Mouse (Mus musculus) limb, embryonic 13.5 days (tissue): Measurements from ENCODE around the gene Clock. TPM values are rescaled to one million over a fixed set of nuclear protein-coding genes. Genes with fewer than 3 reads are reported as not detected.

Source experiments
- ATAC-seq: fragments of 200-750 bp; cut with Nextera tagmentation; 2 replicates; pipeline ENCODE4 v1.8.0; 2017; ENCODE audit warnings: low read depth, moderate number of reproducible peaks, moderate TSS enrichment; ENCODE audit not compliant: low FRiP score
- H3K27ac ChIP-seq: fragments of 300-500 bp; sonication (generic); 2 replicates; pipeline ENCODE4 v1.5.1; 2015; ENCODE audit warnings: inconsistent platforms, mild to moderate bottlenecking, moderate library complexity
- H3K27me3 ChIP-seq: fragments of 300-500 bp; sonication (generic); 2 replicates; pipeline ENCODE4 v1.6.1; 2015; ENCODE audit warnings: mild to moderate bottlenecking, inconsistent platforms
- H3K36me3 ChIP-seq: fragments of 300-500 bp; sonication (generic); 2 replicates; pipeline ENCODE4 v1.6.1; 2015; ENCODE audit warnings: inconsistent platforms, mild to moderate bottlenecking, moderate library complexity
- H3K4me1 ChIP-seq: fragments of 300-500 bp; sonication (generic); 2 replicates; pipeline ENCODE4 v1.6.1; 2015; ENCODE audit warnings: inconsistent platforms
- H3K4me2 ChIP-seq: fragments of 300-500 bp; sonication (generic); replicated peaks from 2 replicates; pipeline ENCODE4 v1.6.1; 2015; ENCODE audit warnings: inconsistent platforms, mild to moderate bottlenecking, moderate library complexity
- H3K4me3 ChIP-seq: fragments of 300-500 bp; sonication (generic); 2 replicates; pipeline ENCODE4 v1.5.1; 2015; ENCODE audit warnings: moderate library complexity, mild to moderate bottlenecking, inconsistent platforms
- H3K9ac ChIP-seq: fragments of 300-500 bp; sonication (generic); 2 replicates; pipeline ENCODE4 v1.6.1; 2015; ENCODE audit warnings: mild to moderate bottlenecking, inconsistent platforms
- H3K9me3 ChIP-seq: fragments of 300-500 bp; sonication (generic); 2 replicates; pipeline ENCODE4 v1.6.1; 2016; ENCODE audit warnings: inconsistent platforms
- WGBS: fragments of 180-500 bp; shearing (Covaris S2); methylation state at CpG from one replicate; pipeline ENCODE4 v1.1.7; 2015; 5-methylcytosine and 5-hydroxymethylcytosine counted together
- polyA plus RNA-seq: library from polyadenylated mRNA; unstranded; fragments of >200 nt; fragmentation: Nextera tagmentation; extraction: Ambion mirVana; gene quantifications from 2 replicates; pipeline ENCODE4 v1.2.1, GENCODE M21; 2015

The Clock gene
- polyA plus RNA-seq, 1 experiment from 2014 or later = 13.9 TPM

DNA sequence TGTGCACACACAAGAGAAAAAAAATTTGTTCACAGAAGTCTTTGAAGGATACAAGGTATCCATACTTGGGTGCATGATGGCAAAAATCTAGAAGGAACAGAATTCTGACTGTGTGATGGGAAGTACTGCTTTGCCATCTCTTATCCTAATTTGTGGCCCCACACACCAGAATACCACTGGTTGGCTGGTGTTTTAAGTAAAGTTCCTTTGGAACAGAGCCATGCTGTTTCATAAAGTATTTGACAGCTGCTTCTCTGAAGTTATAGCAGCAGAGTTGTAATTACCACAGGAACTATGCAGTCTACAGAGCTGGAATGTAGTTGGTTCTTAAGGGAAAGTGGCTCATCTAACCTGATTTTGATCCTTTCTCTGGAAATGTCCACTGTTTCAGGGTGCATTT, 111.5 kb downstream of the Clock start:
- Histone ChIP-seq H3K4me1 (peaks cover 16% of the 10 kb centered on the region), H3K9ac (no peak overlapping the region), H3K4me2 (no peak overlapping the region), H3K27me3 (no peaks in the 10 kb centered on the region), H3K27ac (no peak overlapping the region), H3K9me3 (no peaks in the 10 kb centered on the region), H3K36me3 (peaks cover 41% of the 10 kb centered on the region), H3K4me3 (no peak overlapping the region)
- ATAC-seq = no peak

DNA sequence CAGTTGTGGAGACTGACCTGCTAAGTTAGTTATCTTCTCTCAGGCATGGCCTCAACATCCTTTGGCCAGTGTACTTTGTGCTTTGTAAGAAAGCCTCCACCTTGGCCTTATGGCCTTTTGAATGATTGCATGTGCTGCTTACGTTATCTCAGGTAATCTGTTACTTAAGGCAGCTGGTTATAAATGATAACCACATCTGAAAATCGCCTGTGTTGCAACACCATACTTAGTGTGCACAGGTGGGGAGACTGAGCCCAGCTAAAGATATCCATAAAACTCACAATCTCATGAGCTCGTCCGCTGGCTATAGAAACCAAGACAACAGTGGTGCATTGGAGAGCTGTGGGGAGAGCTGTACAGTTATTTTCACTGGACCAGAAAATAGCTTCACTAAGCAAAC, 114.0 kb downstream of the Clock start:
- Histone ChIP-seq H3K9me3 (no peaks in the 10 kb centered on the region), H3K27ac (no peak overlapping the region), H3K27me3 (no peaks in the 10 kb centered on the region), H3K36me3 (peaks cover 39% of the 10 kb centered on the region), H3K4me1 (peaks cover 34% of the 10 kb centered on the region), H3K9ac (no peak overlapping the region), H3K4me2 (no peak overlapping the region), H3K4me3 (no peak overlapping the region)
- 85% methylated on average over 4 of the region's 4 CpGs for WGBS
- ATAC-seq = no peak

DNA sequence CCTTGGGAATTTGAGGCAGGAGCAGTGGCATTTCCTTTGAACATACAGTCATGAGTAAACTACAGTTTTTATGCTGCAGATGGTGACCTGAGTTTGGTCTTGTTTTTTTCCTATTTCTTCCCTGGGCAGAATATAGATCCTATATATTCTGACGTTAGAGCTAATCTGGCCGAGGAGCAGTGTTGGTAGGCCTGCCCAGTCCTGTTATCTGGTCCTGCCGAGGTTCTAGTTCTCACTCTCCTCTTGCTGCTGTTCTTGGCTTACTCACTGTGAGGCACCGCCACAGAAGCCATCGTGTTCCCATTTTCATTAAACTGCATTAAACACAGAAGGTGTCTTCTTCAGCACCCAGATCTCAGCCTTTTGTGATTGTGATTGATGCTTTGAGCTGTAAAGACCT, 116.7 kb downstream of the Clock start:
- H3K9me3 ChIP-seq = no peaks in the 10 kb centered on the region
- no peaks in the 10 kb centered on the region for H3K27me3 ChIP-seq
- ATAC-seq = no peak
- no peak overlapping the region for H3K9ac ChIP-seq
- H3K4me2 ChIP-seq = no peak overlapping the region
- H3K4me3 ChIP-seq = no peak overlapping the region
- H3K27ac ChIP-seq = no peak overlapping the region
- peaks cover 42% of the 10 kb centered on the region for H3K4me1 ChIP-seq
- WGBS = 86% methylated on average over 5 of the region's 5 CpGs
- H3K36me3 ChIP-seq = peaks cover 28% of the 10 kb centered on the region

DNA sequence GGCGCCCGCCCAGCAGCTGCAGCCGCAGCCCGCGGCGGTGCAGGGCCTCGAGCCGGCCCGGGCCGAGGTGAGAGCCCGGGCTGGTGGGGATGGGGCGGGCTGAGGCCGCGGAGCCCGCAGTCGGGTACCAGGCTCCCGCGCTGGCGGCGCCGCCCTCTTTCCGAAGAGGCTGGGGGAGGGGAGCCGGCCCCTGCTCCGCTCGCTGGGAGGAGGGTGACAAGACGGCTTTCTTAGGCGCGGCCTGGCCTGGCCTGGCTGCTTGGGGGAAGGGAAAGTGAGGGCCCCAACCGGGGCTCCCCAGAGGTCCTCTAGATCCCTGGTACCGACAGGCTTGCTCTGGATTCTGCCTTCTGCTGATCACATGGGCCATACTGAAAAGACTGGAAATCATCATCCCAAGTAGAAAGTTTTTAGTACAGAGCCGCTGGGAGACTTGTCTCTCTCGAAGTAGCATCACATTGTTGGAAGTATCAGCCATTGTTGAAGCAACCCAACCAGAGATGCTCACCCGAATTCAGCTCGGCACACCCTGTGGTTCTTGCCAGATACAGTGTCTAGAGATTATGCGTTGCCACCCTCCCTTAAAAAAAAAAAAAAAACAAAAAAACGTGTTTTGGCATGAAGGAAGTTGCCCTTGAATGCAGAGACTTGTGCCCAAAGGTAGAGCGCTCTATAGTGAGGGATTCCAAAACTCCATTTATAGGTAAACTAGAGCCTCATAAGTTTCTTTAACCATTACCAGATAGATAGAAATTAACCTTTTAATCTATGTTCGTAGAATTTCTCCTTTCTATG, 120.1 kb downstream of the Clock start:
- Histone ChIP-seq H3K9ac (peak overlapping the region; percentile 96), H3K27me3 (no peaks in the 10 kb centered on the region), H3K4me2 (peak overlapping the region; percentile 75), H3K27ac (peak overlapping the region; percentile 97), H3K9me3 (no peaks in the 10 kb centered on the region), H3K4me1 (peaks cover 45% of the 10 kb centered on the region), H3K36me3 (peaks cover 11% of the 10 kb centered on the region; the same call in 1 of the 2 replicates), H3K4me3 (peak overlapping the region; percentile 97)
- WGBS = 4% methylated on average over 38 of the region's 38 CpGs
- peak; percentile 80 for ATAC-seq

DNA sequence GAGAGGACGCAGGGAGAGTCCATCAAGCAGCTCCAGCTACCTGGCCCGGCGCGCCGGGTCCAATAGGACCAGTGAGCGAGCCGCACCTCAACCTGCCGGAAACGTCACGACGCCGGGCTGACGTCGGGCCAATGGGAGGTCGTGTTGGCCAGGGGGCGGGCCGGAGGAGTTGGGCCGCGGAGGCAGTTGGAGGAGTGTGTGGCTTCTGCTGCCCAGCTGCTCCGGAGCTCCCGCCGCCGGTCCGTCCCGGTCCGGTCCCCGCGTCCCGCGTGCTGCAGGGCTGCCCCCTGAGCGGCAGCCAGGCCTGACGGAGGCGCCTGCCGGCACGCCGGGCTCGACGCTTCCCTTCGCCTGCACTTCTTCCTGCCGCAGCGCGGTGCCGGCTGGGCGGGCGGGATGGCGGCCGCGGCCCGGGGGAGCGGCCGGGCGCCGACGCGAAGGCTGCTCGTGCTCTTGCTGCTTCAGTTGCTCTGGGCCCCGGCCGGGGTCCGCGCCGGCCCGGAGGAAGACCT, 120.8 kb downstream of the Clock start, which contains the start of gene Tmem165:
TSS of gene Tmem165 (plus strand) at position 131 of the 512 bp plus-strand sequence.
- Histone ChIP-seq H3K4me1 (peaks cover 45% of the 10 kb centered on the region), H3K9me3 (no peaks in the 10 kb centered on the region), H3K4me3 (peak within 1 kb of the TSS; percentile 97), H3K4me2 (peak within 1 kb of the TSS; percentile 75), H3K9ac (peak within 1 kb of the TSS; percentile 96), H3K36me3 (peaks cover 11% of the 10 kb centered on the region; the same call in 1 of the 2 replicates), H3K27me3 (no peaks in the 10 kb centered on the region), H3K27ac (peak within 1 kb of the TSS; percentile 97)
- WGBS = under 1% methylated on average over 45 of the region's 62 CpGs
- peak; percentile 96 for ATAC-seq

DNA sequence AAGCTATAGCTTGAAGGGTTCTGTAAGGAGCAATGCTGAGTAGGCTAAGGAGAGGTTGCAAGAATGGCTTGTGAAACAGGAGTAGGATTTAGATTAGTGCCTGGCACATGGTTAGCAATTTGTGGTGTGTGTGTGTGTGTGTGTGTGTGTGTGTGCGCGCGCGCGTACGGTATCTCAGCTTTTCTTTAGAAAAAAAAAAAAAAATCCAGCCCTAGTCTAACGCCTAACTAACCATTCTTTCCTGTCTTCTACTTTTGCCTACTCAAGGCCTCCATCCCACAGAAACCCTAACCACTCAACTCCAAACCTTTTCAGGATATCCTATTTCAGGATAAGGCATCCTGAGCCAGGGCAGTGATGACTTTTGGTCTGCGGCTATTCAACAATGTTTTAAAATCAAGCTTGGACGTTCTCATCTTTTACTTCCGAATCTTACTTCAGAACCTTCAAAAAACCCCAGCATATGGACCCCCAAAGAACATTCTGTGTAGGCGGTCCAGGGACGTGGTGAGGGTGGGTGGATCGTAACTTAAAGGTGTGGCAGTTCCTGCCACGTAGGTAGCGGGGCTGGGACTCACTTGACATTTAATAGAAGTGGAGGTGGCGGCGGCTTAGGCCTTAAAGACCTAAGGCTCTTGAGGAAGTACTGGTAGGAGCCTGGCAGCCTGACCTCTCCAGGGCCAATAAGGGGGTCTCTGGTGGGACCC, 121.4 kb downstream of the Clock start:
- ATAC-seq = no peak; the same call in 1 of the 2 replicates
- H3K4me2 ChIP-seq = peak overlapping the region; percentile 75
- peak overlapping the region; percentile 97 for H3K4me3 ChIP-seq
- H3K27me3 ChIP-seq = no peaks in the 10 kb centered on the region
- peak overlapping the region; percentile 97; the same call in 1 of the 2 replicates for H3K27ac ChIP-seq
- 36% methylated on average over 17 of the region's 17 CpGs for WGBS
- peaks cover 45% of the 10 kb centered on the region for H3K4me1 ChIP-seq
- H3K36me3 ChIP-seq = peaks cover 11% of the 10 kb centered on the region; the same call in 1 of the 2 replicates
- peak overlapping the region; percentile 96 for H3K9ac ChIP-seq
- H3K9me3 ChIP-seq = no peaks in the 10 kb centered on the region

DNA sequence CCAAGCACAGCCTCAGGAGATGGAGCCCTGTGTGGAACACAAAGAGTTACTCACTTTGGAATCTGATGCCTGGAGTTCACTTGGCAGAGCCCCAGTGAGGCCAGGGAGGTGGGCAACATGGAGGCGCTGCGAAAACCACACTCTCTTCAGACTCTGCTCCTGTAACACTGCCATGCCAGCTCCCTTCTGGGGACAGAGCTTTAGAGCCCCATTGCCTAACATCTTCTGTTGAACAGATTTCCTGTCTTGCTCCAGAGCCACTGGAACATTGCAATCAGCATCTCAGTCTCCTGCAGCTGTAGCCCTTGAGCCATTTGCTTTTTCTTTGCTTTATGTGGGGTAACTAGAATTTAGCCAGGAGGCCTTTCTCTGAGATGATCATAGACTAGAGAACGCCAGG, 122.3 kb downstream of the Clock start:
- Histone ChIP-seq H3K27me3 (no peaks in the 10 kb centered on the region), H3K9ac (no peak overlapping the region), H3K27ac (peak overlapping the region; percentile 52; the same call in 1 of the 2 replicates), H3K9me3 (no peaks in the 10 kb centered on the region), H3K4me3 (no peak overlapping the region), H3K36me3 (0 out of 2 replicates have a peak, but pooled peaks cover 4% of the 10 kb centered on the region), H3K4me1 (peaks cover 38% of the 10 kb centered on the region), H3K4me2 (peak overlapping the region; percentile 75)
- no peak for ATAC-seq
- 44% methylated on average over 3 of the region's 3 CpGs for WGBS

DNA sequence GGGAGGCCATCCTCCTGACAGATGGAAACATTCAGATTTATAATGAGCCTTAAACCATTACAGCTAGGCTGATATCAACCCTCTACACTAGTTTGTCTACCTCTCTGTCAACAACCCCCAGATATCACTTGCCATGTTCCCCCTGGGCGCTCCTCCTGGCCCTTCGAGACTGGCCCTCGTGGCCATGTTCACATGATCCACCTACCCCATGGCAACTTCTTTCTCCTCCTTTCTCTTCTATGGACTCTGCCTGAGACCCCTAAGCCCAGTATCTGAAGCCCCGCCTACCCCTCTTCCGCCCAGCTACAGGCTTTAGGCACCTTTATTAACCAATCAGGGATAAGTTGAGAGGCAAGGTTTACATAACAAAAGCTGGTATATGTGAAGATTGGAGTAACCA, 124.8 kb downstream of the Clock start:
- Histone ChIP-seq H3K9ac (no peak overlapping the region), H3K36me3 (no peaks in the 10 kb centered on the region), H3K27me3 (no peaks in the 10 kb centered on the region), H3K4me3 (no peak overlapping the region), H3K4me2 (no peak overlapping the region), H3K4me1 (peaks cover 26% of the 10 kb centered on the region), H3K9me3 (no peaks in the 10 kb centered on the region), H3K27ac (no peak overlapping the region)
- no peak for ATAC-seq
- WGBS = 87% methylated on average over 5 of the region's 5 CpGs

DNA sequence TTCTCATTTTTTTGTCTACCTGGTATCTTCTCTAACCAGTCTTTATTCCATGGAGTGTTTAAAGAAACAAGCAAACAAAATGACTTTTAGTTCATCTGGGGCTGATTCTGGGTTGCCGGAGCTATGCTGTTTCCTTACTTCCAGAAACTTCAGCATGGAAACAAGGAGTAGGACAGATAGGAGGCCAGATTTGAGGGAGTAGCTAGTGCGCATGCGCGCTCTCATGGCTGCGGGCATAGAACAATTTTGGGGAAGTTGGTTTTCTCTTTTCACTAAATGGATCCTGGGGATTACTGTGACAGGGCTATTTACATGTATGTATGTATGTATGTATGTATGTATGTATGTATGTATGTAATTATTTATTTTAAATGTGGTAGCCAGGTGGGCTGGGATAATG, 125.4 kb downstream of the Clock start:
- Histone ChIP-seq H3K9ac (no peak overlapping the region), H3K36me3 (no peaks in the 10 kb centered on the region), H3K4me2 (no peak overlapping the region), H3K27me3 (no peaks in the 10 kb centered on the region), H3K4me3 (no peak overlapping the region), H3K27ac (no peak overlapping the region), H3K9me3 (no peaks in the 10 kb centered on the region), H3K4me1 (peaks cover 24% of the 10 kb centered on the region)
- no peak for ATAC-seq
- WGBS = 96% methylated on average over 5 of the region's 5 CpGs

DNA sequence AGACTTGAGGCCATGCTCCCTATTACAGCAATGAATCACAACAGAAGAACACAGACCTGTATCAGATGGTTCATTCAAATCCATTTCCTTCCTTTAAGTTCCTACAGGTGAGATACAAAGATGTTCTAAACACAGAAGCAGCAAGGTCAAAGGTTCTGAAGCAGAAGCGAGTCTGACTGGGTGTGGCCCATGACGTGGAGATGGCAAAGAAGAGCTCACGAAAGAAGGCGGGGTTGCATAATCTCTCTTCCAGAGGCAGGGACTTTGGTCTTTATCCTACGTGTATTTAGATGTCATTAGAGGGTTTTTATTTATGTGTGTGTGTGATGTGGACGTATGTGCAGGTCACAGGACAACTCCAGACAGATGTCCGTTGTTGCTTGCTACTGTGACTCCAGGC, 126.9 kb downstream of the Clock start:
- no peaks in the 10 kb centered on the region for H3K36me3 ChIP-seq
- no peaks in the 10 kb centered on the region for H3K27me3 ChIP-seq
- H3K4me1 ChIP-seq = peaks cover 17% of the 10 kb centered on the region
- no peaks in the 10 kb centered on the region for H3K9me3 ChIP-seq
- ATAC-seq = no peak
- no peak overlapping the region for H3K4me2 ChIP-seq
- H3K9ac ChIP-seq = no peak overlapping the region
- whole genome bisulfite sequencing = 79% methylated on average over 7 of the region's 7 CpGs
- H3K4me3 ChIP-seq = no peak overlapping the region
- H3K27ac ChIP-seq = no peak overlapping the region

DNA sequence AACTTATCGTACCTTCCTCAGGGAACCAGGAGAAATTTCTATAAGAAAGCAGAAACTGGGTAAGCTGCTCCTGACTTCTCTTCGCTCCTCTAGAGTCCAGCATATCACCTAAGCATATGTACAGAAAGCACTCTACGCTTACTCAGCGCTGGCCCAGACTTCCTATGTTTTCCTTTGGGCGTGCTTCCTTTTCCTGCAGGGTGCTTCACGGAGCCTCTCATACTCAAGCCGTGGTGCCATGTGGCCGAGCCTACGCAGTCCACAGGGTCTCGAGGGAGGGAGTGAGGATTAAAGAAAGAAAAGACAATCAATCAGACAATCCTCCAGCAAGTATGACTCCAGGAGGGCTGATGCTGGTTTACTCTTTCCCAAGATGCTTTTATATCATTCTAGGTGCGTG, 127.8 kb downstream of the Clock start:
- H3K4me2 ChIP-seq = no peak overlapping the region
- no peak overlapping the region for H3K27ac ChIP-seq
- H3K9ac ChIP-seq = no peak overlapping the region
- WGBS = 69% methylated on average over 11 of the region's 11 CpGs
- ATAC-seq = no peak
- no peaks in the 10 kb centered on the region for H3K27me3 ChIP-seq
- H3K4me3 ChIP-seq = no peak overlapping the region
- H3K36me3 ChIP-seq = no peaks in the 10 kb centered on the region
- H3K9me3 ChIP-seq = no peaks in the 10 kb centered on the region
- H3K4me1 ChIP-seq = peaks cover 10% of the 10 kb centered on the region

DNA sequence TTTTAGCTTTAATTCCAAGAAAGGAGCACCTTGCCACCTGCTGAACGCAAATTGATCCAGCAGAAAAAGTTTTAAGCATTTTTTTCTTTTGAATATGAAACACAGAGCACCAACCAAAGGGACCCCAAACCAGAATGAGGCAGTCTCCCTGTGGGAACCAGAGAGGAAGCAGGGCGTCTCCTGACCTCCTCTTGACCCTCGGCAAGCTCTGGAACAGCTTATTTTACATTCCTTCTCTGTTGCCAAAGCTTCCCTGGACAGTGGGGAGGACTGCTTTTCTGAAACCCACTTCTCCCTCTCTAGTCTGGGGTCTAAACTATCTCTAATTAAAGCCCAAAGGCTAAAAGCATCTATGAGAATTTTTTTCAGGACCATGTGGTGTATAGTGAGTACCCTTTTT, 128.2 kb downstream of the Clock start:
- peaks cover 8% of the 10 kb centered on the region; the same call in 1 of the 2 replicates for H3K4me1 ChIP-seq
- 32% methylated on average over 3 of the region's 3 CpGs for WGBS
- H3K4me2 ChIP-seq = 0 out of 2 replicates have a peak overlapping the region, but pooled peaks have one; percentile 3
- no peak for ATAC-seq
- H3K27ac ChIP-seq = no peak overlapping the region
- no peaks in the 10 kb centered on the region for H3K36me3 ChIP-seq
- no peaks in the 10 kb centered on the region for H3K27me3 ChIP-seq
- no peak overlapping the region for H3K4me3 ChIP-seq
- H3K9ac ChIP-seq = no peak overlapping the region
- H3K9me3 ChIP-seq = no peaks in the 10 kb centered on the region
